Mouse (Mus musculus): ENCODE measurements around the gene Cdh3. TPM values are rescaled to one million over a fixed set of nuclear protein-coding genes. Genes with fewer than 3 reads are reported as not detected.

The Cdh3 gene
- total RNA-seq (2012; rRNA removed) (not detected in 2 replicates), total RNA-seq (2014; rRNA removed) (not detected in 2 replicates), polyA plus RNA-seq (2012; ENCODE audit: insufficient read length, low read depth) (not detected in 2 replicates)

- dilution Hi-C loops (cut with MboI; ENCODE audit: extremely low pct_ligation_motif_present, extremely low pct_unique_long_range_greater_than_20kb, low sequenced_read_pairs): no loop called here
- no peaks in the 10 kb centered on the region for H3K36me3 ChIP-seq (replicated peaks in 1 of 2; ENCODE audit: control insufficient read depth in 1 of 2, insufficient read depth in 1 of 2, low read length in 1 of 2)
- no peak within 1 kb of the TSS for H3K27ac ChIP-seq (ENCODE audit: insufficient read depth, low read depth)
- H3K4me1 ChIP-seq (ENCODE audit: control insufficient read depth in 1 of 2, insufficient read depth in 2 of 2): no peaks in the 10 kb centered on the region
- DNase-seq (ENCODE audit: extremely low read depth): no peak
- H3K79me2 ChIP-seq (replicated peaks; ENCODE audit: control insufficient read depth, extremely low read depth, insufficient read depth, poor library complexity, severe bottlenecking): no peaks in the 10 kb centered on the region
- no peak within 1 kb of the TSS for H3K4me2 ChIP-seq (ENCODE audit: insufficient read depth, low read depth, poor library complexity, severe bottlenecking)
- in situ Hi-C loops (cut with MboI; ENCODE audit: low pct_ligation_motif_present, low pct_unique_long_range_greater_than_20kb, low sequenced_read_pairs): no loop called here
- H3K9me3 ChIP-seq (replicated peaks; ENCODE audit: low read length): peaks cover 3% of the 10 kb centered on the region
- TF ChIP-seq EP300 (IDR thresholded peaks at IDR 0.05; ENCODE audit: low read length) (no peak), MAX (IDR thresholded peaks at IDR 0.05; ENCODE audit: low read length) (no peak), USF2 (conservative IDR thresholded peaks at IDR 0.05; ENCODE audit: low read depth, low read length) (no peak), ETS1 (conservative IDR thresholded peaks at IDR 0.05; ENCODE audit: low read depth, low read length) (no peak), JUND (conservative IDR thresholded peaks at IDR 0.05; ENCODE audit: low read depth, low read length) (no peak)
- H3K27me3 ChIP-seq (replicated peaks): peaks cover 1% of the 10 kb centered on the region
- H3K4me3 ChIP-seq (replicated peaks in 1 of 3; ENCODE audit: low read depth in 2 of 3, low read length in 2 of 3, poor library complexity in 1 of 3): no peak within 1 kb of the TSS
- no peak within 1 kb of the TSS for H3K9ac ChIP-seq (ENCODE audit: insufficient read depth, low read depth)
Measured at GRCm38 (mm10) chr8:106510365-106510975, at the start of gene Cdh3. Gene Cdh3, plus strand, starts transcription at chr8:106510891.

- TF ChIP-seq JUN (IDR thresholded peaks at IDR 0.05; ENCODE audit: insufficient read depth, low read depth, low read length) (no peak), MAZ (IDR thresholded peaks at IDR 0.05; ENCODE audit: low read depth, low read length) (no peak), TCF12 (IDR thresholded peaks at IDR 0.05; ENCODE audit: low read depth, low read length) (no peak), MAX (IDR thresholded peaks at IDR 0.05; ENCODE audit: low read length) (no peak), CHD2 (IDR thresholded peaks at IDR 0.05; ENCODE audit: low read length) (no peak)
- dilution Hi-C loops (cut with MboI; ENCODE audit: extremely low pct_ligation_motif_present, extremely low pct_unique_long_range_greater_than_20kb, low sequenced_read_pairs) (no loop called here), in situ Hi-C loops (cut with MboI; ENCODE audit: low pct_ligation_motif_present, low pct_unique_long_range_greater_than_20kb, low sequenced_read_pairs) (no loop called here)
- Histone ChIP-seq H3K27me3 (replicated peaks) (no peaks in the 10 kb centered on the region), H3K79me2 (replicated peaks; ENCODE audit: control insufficient read depth, extremely low read depth, insufficient read depth, poor library complexity, severe bottlenecking) (no peaks in the 10 kb centered on the region), H3K9me3 (replicated peaks; ENCODE audit: low read length) (no peaks in the 10 kb centered on the region), H3K4me3 (replicated peaks in 1 of 3; ENCODE audit: low read depth in 2 of 3, low read length in 2 of 3, poor library complexity in 1 of 3) (no peak overlapping the region), H3K4me1 (ENCODE audit: control insufficient read depth in 1 of 2, insufficient read depth in 2 of 2) (0 out of 4 replicates have a peak, but pooled peaks cover 0 to 3% of the 10 kb centered on the region in 2 experiments), H3K36me3 (replicated peaks in 1 of 2; ENCODE audit: control insufficient read depth in 1 of 2, insufficient read depth in 1 of 2, low read length in 1 of 2) (no peaks in the 10 kb centered on the region), H3K9ac (ENCODE audit: insufficient read depth, low read depth) (no peak overlapping the region), H3K27ac (ENCODE audit: insufficient read depth, low read depth) (no peak overlapping the region), H3K4me2 (ENCODE audit: insufficient read depth, low read depth, poor library complexity, severe bottlenecking) (no peak overlapping the region)
- no peak for DNase-seq (ENCODE audit: extremely low read depth)
Measured at GRCm38 (mm10) chr8:106462131-106462530, 48.6 kb upstream of the Cdh3 start.

GRCm38 (mm10) chr8:106463795-106464194, 46.9 kb upstream of the Cdh3 start:
- no peak overlapping the region for H3K4me2 ChIP-seq (ENCODE audit: insufficient read depth, low read depth, poor library complexity, severe bottlenecking)
- no peak overlapping the region for H3K9ac ChIP-seq (ENCODE audit: insufficient read depth, low read depth)
- TF ChIP-seq CTCF (conservative IDR thresholded peaks at IDR 0.05 in 1 of 2, IDR thresholded peaks at IDR 0.05 in 1 of 2; ENCODE audit: low read depth in 2 of 2, low read length in 2 of 2) (no peak), TCF12 (IDR thresholded peaks at IDR 0.05; ENCODE audit: low read depth, low read length) (no peak), BHLHE40 (IDR thresholded peaks at IDR 0.05; ENCODE audit: low read depth, low read length) (no peak), NELFE (IDR thresholded peaks at IDR 0.05; ENCODE audit: low read depth, low read length) (no peak), IRF4 (IDR thresholded peaks at IDR 0.05; ENCODE audit: low read depth, low read length) (no peak), ZC3H11A (IDR thresholded peaks at IDR 0.05; ENCODE audit: low read depth, low read length) (no peak), ZNF384 (IDR thresholded peaks at IDR 0.05; ENCODE audit: low read depth, low read length) (no peak), RAD21 (IDR thresholded peaks at IDR 0.05; ENCODE audit: low read depth, low read length) (no peak)
- in situ Hi-C loops (cut with MboI; ENCODE audit: low pct_ligation_motif_present, low pct_unique_long_range_greater_than_20kb, low sequenced_read_pairs): no loop called here
- no peaks in the 10 kb centered on the region for H3K36me3 ChIP-seq (replicated peaks in 1 of 2; ENCODE audit: control insufficient read depth in 1 of 2, insufficient read depth in 1 of 2, low read length in 1 of 2)
- H3K4me1 ChIP-seq (ENCODE audit: control insufficient read depth in 1 of 2, insufficient read depth in 2 of 2): 0 out of 4 replicates have a peak, but pooled peaks cover 0 to 3% of the 10 kb centered on the region in 2 experiments
- no peak overlapping the region for H3K27ac ChIP-seq (ENCODE audit: insufficient read depth, low read depth)
- no peaks in the 10 kb centered on the region for H3K79me2 ChIP-seq (replicated peaks; ENCODE audit: control insufficient read depth, extremely low read depth, insufficient read depth, poor library complexity, severe bottlenecking)
- no peak overlapping the region for H3K4me3 ChIP-seq (replicated peaks in 1 of 3; ENCODE audit: low read depth in 2 of 3, low read length in 2 of 3, poor library complexity in 1 of 3)
- dilution Hi-C loops (cut with MboI; ENCODE audit: extremely low pct_ligation_motif_present, extremely low pct_unique_long_range_greater_than_20kb, low sequenced_read_pairs): no loop called here
- H3K27me3 ChIP-seq (replicated peaks): no peaks in the 10 kb centered on the region
- H3K9me3 ChIP-seq (replicated peaks; ENCODE audit: low read length): no peaks in the 10 kb centered on the region
- DNase-seq (ENCODE audit: extremely low read depth): no peak

Data from CH12.LX (cell line).